Comparison of ENCODE assay signal across 20 mouse cellular contexts in the genomic region with DNA sequence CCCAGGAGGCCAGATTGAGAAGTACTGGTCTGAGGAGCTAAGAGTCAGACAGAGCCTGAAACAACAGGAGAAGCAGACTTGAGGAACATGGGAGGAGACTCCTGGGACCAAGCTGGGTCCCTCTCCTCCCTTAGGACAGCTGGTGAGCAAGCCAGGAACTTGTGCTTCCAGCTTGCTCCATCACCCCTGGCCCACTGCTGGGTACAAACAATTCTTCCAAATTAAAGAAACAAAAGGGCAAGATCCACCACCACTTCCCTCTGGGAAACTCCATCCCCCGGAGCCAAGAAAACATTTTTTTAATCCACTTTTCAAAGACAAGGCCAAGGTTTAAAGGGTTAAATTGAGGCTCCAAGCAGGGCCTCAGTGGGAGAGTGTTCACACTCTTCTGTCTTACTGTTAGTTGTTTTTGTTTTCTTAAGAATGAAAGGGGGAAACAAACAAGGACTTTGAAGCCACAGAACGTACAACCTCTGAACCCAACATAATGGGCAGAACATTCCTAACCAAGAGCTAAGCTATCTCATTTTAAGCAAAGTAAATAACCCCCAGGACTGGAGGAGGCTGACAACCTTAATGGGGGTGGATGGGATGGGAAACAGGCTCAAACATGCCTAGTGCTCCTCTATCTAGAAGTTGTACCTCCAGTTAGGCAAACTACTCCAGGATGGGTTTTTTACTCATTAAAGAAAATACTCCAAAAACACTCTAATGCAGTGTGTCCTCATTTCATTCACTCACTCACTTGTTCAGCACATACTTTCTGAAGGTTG. TPM values are rescaled to one million over a fixed set of nuclear protein-coding genes. Genes with fewer than 3 reads are reported as not detected.
A peak's percentile ranks its signal among the peaks of the same experiment; 100 is the strongest.
DNase-seq lines count a peak whose midpoint lies in the region; ATAC-seq lines count a peak whose summit lies in the region.
"Had no signal": no experiment of that assay in that cellular context is flagged by ENCODE, and none has a peak within 500 bp of the region (broad histone marks: within the 10 kb centered on the region; RNA-seq: fewer than 3 reads in every experiment).

No protein-coding gene starts in this region.

- no peak overlapping the region for H3K9ac ChIP-seq in embryonic facial prominence, embryonic 15.5 days
- no peak overlapping the region for H3K9ac ChIP-seq in forebrain, embryonic 14.5 days (ENCODE audit: low read length)
- H3K9ac ChIP-seq: forebrain, embryonic 13.5 days; heart, embryonic 12.5 days; hindbrain, embryonic 14.5 days; intestine, embryonic 15.5 days had no signal

- no peak for ATAC-seq in embryonic facial prominence, embryonic 15.5 days (ENCODE audit: insufficient number of reproducible peaks, low FRiP score, low TSS enrichment, low read depth)
- ATAC-seq in forebrain, embryonic 14.5 days: no peak
- ATAC-seq: CD4-positive, CD25-positive, alpha-beta regulatory T cell, adult 4 months; forebrain, embryonic 13.5 days; intestine, embryonic 15.5 days had no signal

- H3K9me3 ChIP-seq in embryonic facial prominence, embryonic 15.5 days (replicated peaks): no peaks in the 10 kb centered on the region
- H3K9me3 ChIP-seq in forebrain, embryonic 14.5 days (replicated peaks; ENCODE audit: control insufficient read depth, low read length): no peaks in the 10 kb centered on the region
- H3K9me3 ChIP-seq: heart, embryonic 12.5 days; hindbrain, embryonic 10.5 days; intestine, embryonic 15.5 days had no signal

- H3K27me3 ChIP-seq in embryonic facial prominence, embryonic 15.5 days: no peaks in the 10 kb centered on the region
- H3K27me3 ChIP-seq in forebrain, embryonic 14.5 days (replicated peaks; ENCODE audit: control insufficient read depth, insufficient read depth, low read length): no peaks in the 10 kb centered on the region
- H3K27me3 ChIP-seq: forebrain, embryonic 13.5 days; heart, embryonic 12.5 days; intestine, embryonic 15.5 days had no signal

- no peak overlapping the region for H3K4me3 ChIP-seq in embryonic facial prominence, embryonic 15.5 days (replicated peaks)
- no peak overlapping the region for H3K4me3 ChIP-seq in forebrain, embryonic 14.5 days (ENCODE audit: low read depth, low read length)
- H3K4me3 ChIP-seq: forebrain, embryonic 13.5 days; gastrocnemius, adult 2 months; heart, embryonic 12.5 days; hindbrain, embryonic 10.5 days; intestine, embryonic 15.5 days had no signal

- H3K4me1 ChIP-seq in embryonic facial prominence, embryonic 15.5 days: peaks cover 14% of the 10 kb centered on the region
- H3K4me1 ChIP-seq in forebrain, embryonic 14.5 days (ENCODE audit: control insufficient read depth, insufficient read depth, low read length): peaks cover 13% of the 10 kb centered on the region

- peak; percentile 30 for DNase-seq in adrenal gland, postnatal 10 days
- DNase-seq in adrenal gland, adult 2 months: no peak
- peak; percentile 49 for DNase-seq in kidney, postnatal 14 days
- DNase-seq in kidney, adult 11 months: no peak
- DNase-seq in thymus, postnatal 14 days: no peak
- DNase-seq in forebrain, embryonic 14.5 days (ENCODE audit: low spot score): no peak
- DNase-seq: B cell, adult 2 months; cerebellum, adult 11-12 months; cerebellum, adult 9-11 months; cerebellum, postnatal 36 days; gastrocnemius, adult 2 months; gastrocnemius, postnatal 25 days had no signal

- 58% methylated on average over 2 of the region's 2 CpGs for WGBS in embryonic facial prominence, embryonic 15.5 days
- WGBS in forebrain, embryonic 14.5 days: 28% methylated on average over 2 of the region's 2 CpGs

- H3K4me2 ChIP-seq in embryonic facial prominence, embryonic 15.5 days (replicated peaks): no peak overlapping the region
- no peak overlapping the region for H3K4me2 ChIP-seq in forebrain, embryonic 14.5 days (ENCODE audit: low read length)
- H3K4me2 ChIP-seq: forebrain, embryonic 13.5 days; heart, embryonic 12.5 days; hindbrain, embryonic 14.5 days; intestine, embryonic 15.5 days had no signal

- H3K27ac ChIP-seq in embryonic facial prominence, embryonic 15.5 days (replicated peaks): peak overlapping the region; percentile 34; the same call in 1 of the 2 replicates
- no peak overlapping the region for H3K27ac ChIP-seq in forebrain, embryonic 14.5 days (ENCODE audit: low read depth, low read length)
- H3K27ac ChIP-seq: forebrain, embryonic 13.5 days; gastrocnemius, adult 2 months; hindbrain, embryonic 10.5 days; intestine, embryonic 15.5 days had no signal

- H3K36me3 ChIP-seq in embryonic facial prominence, embryonic 15.5 days: peaks cover 17% of the 10 kb centered on the region
- H3K36me3 ChIP-seq in forebrain, embryonic 14.5 days (ENCODE audit: control insufficient read depth, insufficient read depth, low read length): peaks cover 9% of the 10 kb centered on the region; the same call in 1 of the 2 replicates
- H3K36me3 ChIP-seq: G1E had no signal

RNA-seq across cellular contexts. Expression of gene Chst15, which starts 43.1 kb away (rescaled TPM):
- 10 to 100 TPM; 39.3 to 40.3 TPM for total RNA-seq in adrenal gland, postnatal 10 days (2021)
- 10 to 100 TPM; 37.3 to 46.2 TPM for total RNA-seq in adrenal gland, adult 2 months (2021)
- polyA plus RNA-seq in adrenal gland, adult 2 months (2012; rRNA removed): 9.6 and 10.4 TPM in 2 replicates
- polyA plus RNA-seq in embryonic facial prominence, embryonic 15.5 days (2015; fragmentation: Nextera tagmentation; extraction: Ambion mirVana): 24.1 and 25.6 TPM in 2 replicates
- 8.4 and 10.8 TPM in 2 replicates for polyA plus RNA-seq in forebrain, embryonic 14.5 days (2014; fragmentation: Nextera tagmentation; extraction: Ambion mirVana)
- polyA plus RNA-seq: G1E had no signal

Comparison
In these comparisons a context has a peak if more than half of its experiments do, and no peak if none do; other contexts are left out.
1. DNase-seq: peak in adrenal gland, postnatal 10 days (single experiment) and kidney, postnatal 14 days (single experiment); none in adrenal gland, adult 2 months (single experiment), kidney, adult 11 months (single experiment), thymus, postnatal 14 days (single experiment) and forebrain, embryonic 14.5 days (single experiment).